Mouse (Mus musculus): ENCODE measurements around the gene Sh3yl1.

The Sh3yl1 gene

DNA sequence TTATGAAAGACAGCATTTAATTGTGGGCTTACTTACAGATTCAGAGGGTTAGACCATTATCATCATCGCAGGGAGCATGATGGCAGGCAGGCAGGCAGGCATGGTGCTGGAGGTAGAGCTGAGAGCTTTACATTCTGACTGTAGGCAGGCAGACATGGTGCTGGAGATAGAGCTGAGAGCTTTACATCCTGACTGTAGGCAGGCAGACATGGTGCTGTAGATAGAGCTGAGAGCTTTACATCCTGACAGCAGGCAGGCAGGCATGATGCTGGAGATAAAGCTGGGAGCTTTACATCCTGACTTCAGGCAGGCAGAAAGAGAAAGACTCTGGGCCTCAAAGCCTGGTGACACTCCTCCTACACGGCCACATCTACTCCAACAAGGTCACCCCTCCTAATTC lies 59.2 kb downstream of the Sh3yl1 start:
- DNase-seq: no peak

DNA sequence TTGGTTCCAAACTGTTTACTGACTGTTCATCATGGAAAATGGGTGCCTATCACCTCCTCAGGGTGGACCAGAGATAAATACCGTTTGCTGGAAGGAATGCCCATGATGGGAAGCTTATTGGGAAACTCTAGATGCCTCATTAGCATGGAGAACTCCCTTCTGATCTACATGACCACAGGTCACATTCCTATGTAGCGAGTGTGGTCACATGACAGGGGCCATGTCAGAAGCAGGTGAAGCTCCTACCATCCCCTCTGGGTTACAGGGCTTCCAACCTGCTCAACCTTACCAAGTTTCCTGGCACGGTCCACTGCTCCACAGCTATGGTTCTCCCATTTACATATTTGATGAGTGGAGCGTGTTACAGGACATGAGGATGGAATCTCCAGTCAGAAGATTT lies 92.3 kb downstream of the Sh3yl1 start:
- no peak for DNase-seq

GRCm38 (mm10) chr12:31005010-31005409 lies 93.5 kb downstream of the Sh3yl1 start:
- peak; percentile 22 for DNase-seq

- no peak for DNase-seq
These were observed 96.7 kb downstream of the Sh3yl1 start for GRCm38 (mm10) chr12:31008171-31008570.
